Mouse (Mus musculus): ENCODE measurements around the gene Katnal1. TPM values are rescaled to one million over a fixed set of nuclear protein-coding genes. Genes with fewer than 3 reads are reported as not detected.

Gene Katnal1
- total and polyA plus RNA-seq, 3 experiments = 12.8 to 14.8 TPM; not detected in 1

DNA sequence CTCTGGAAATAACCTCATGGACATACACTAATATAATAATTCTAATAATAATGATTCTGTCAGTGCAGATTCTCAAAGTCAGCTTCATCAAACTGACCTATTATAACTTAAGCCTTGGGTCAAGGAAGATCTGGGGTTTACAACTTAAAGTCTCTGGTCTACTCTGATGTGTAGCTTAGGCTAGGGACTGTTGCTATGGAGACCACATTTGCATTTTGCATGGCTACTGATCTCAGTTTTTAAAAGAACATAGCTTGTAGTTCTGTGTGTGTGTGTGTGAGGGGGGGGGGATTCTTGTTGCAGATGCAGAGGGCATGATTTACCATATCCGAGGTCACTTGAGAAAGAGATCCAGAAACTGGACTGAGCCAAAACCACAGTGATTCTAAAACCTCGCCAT, 16.6 kb upstream of the Katnal1 start:
- Histone ChIP-seq H3K9ac (ENCODE audit: control insufficient read depth, low read depth, low read length, poor library complexity, severe bottlenecking) (no peak overlapping the region), H3K27ac (ENCODE audit: control insufficient read depth, low read depth, low read length) (no peak overlapping the region), H3K27me3 (ENCODE audit: control insufficient read depth in 1 of 2, insufficient read depth in 2 of 2, low read length in 2 of 2) (no peaks in the 10 kb centered on the region), H3K9me3 (replicated peaks; ENCODE audit: insufficient read depth, low read length) (no peaks in the 10 kb centered on the region), H3K4me1 (ENCODE audit: control insufficient read depth in 1 of 2, insufficient read depth in 2 of 2, low read length in 2 of 2) (no peaks in the 10 kb centered on the region; a peak in 1 of 4 replicates), H3K79me2 (ENCODE audit: control insufficient read depth, insufficient read depth, low read length, poor library complexity) (no peaks in the 10 kb centered on the region), H3K36me3 (ENCODE audit: control insufficient read depth in 1 of 2, insufficient read depth in 2 of 2, low read length in 2 of 2) (no peaks in the 10 kb centered on the region), H3K4me3 (ENCODE audit: control insufficient read depth in 1 of 2, insufficient read depth in 1 of 2, low read depth in 2 of 2, low read length in 2 of 2) (no peak overlapping the region)
- TF ChIP-seq MXI1 (IDR thresholded peaks at IDR 0.05; ENCODE audit: low read depth, low read length) (no peak), POLR2AphosphoS2 (IDR thresholded peaks at IDR 0.05; ENCODE audit: low read length) (no peak), SIN3A (IDR thresholded peaks at IDR 0.05; ENCODE audit: low read length) (no peak), JUND (IDR thresholded peaks at IDR 0.05; ENCODE audit: low read depth, low read length) (no peak), EP300 (IDR thresholded peaks at IDR 0.05; ENCODE audit: low read depth in 1 of 2, low read length in 2 of 2) (no peak), USF1 (IDR thresholded peaks at IDR 0.05; ENCODE audit: low read depth, low read length) (no peak), ZC3H11A (IDR thresholded peaks at IDR 0.05; ENCODE audit: low read depth, low read length) (no peak), ELF1 (IDR thresholded peaks at IDR 0.05; ENCODE audit: low read depth, low read length) (no peak), NELFE (IDR thresholded peaks at IDR 0.05; ENCODE audit: low read depth, low read length) (no peak), E2F4 (IDR thresholded peaks at IDR 0.05; ENCODE audit: borderline replicate concordance, low read depth, low read length) (no peak), TCF12 (IDR thresholded peaks at IDR 0.05; ENCODE audit: low read depth, low read length) (no peak)
- no peak for DNase-seq (ENCODE audit: low read depth, low spot score)

DNA sequence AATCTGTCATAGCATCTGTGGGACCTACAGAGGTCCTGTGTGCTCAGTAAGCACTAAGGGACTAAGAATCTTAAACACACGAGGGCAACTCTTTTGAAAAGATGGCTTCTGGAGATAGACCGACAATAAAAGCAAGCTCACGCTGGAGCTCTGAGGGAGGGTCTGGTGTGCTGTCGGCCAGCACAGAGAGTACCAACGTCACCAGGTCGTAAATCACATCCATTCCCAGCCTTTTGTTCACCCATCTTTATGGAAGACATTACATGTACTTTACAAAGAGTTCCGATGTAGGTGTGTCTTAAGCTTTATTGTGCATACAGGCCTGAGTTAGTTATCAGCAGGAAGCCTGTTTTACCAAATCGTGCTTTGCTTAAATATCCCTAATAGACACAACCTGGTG, 14.9 kb upstream of the Katnal1 start:
- H3K36me3 ChIP-seq (ENCODE audit: control insufficient read depth in 1 of 2, insufficient read depth in 2 of 2, low read length in 2 of 2) = no peaks in the 10 kb centered on the region
- no peak for TF ChIP-seq HCFC1 (IDR thresholded peaks at IDR 0.05; ENCODE audit: low read depth, low read length)
- TF ChIP-seq ZNF384 (IDR thresholded peaks at IDR 0.05; ENCODE audit: low read depth, low read length) = no peak
- TF ChIP-seq RAD21 (IDR thresholded peaks at IDR 0.05; ENCODE audit: low read depth, low read length) = no peak
- TF ChIP-seq KAT2A (conservative IDR thresholded peaks at IDR 0.05; ENCODE audit: low read depth, low read length) = no peak
- TF ChIP-seq TBP (IDR thresholded peaks at IDR 0.05; ENCODE audit: low read depth, low read length) = no peak
- no peak for TF ChIP-seq BHLHE40 (IDR thresholded peaks at IDR 0.05; ENCODE audit: borderline replicate concordance, low read depth, low read length)
- TF ChIP-seq GATA1 (IDR thresholded peaks at IDR 0.05; ENCODE audit: low read depth, low read length) = no peak
- TF ChIP-seq NRF1 (IDR thresholded peaks at IDR 0.05; ENCODE audit: insufficient read depth, low read depth, low read length, poor library complexity, severe bottlenecking) = no peak
- no peak for TF ChIP-seq TCF12 (IDR thresholded peaks at IDR 0.05; ENCODE audit: low read depth, low read length)
- TF ChIP-seq USF2 (IDR thresholded peaks at IDR 0.05; ENCODE audit: borderline replicate concordance in 1 of 2, insufficient read depth in 1 of 2, low read depth in 1 of 2, low read length in 2 of 2) = no peak
- no peak for TF ChIP-seq MAZ (IDR thresholded peaks at IDR 0.05; ENCODE audit: low read depth, low read length)
- no peak for TF ChIP-seq UBTF (IDR thresholded peaks at IDR 0.05; ENCODE audit: borderline replicate concordance, insufficient read depth, low read depth, low read length)
- DNase-seq (ENCODE audit: low read depth, low spot score) = no peak
- no peaks in the 10 kb centered on the region; a peak in 1 of 4 replicates for H3K4me1 ChIP-seq (ENCODE audit: control insufficient read depth in 1 of 2, insufficient read depth in 2 of 2, low read length in 2 of 2)
- no peaks in the 10 kb centered on the region for H3K9me3 ChIP-seq (replicated peaks; ENCODE audit: insufficient read depth, low read length)
- H3K27me3 ChIP-seq (ENCODE audit: control insufficient read depth in 1 of 2, insufficient read depth in 2 of 2, low read length in 2 of 2) = no peaks in the 10 kb centered on the region
- H3K9ac ChIP-seq (ENCODE audit: control insufficient read depth, low read depth, low read length, poor library complexity, severe bottlenecking) = no peak overlapping the region
- no peak overlapping the region for H3K4me3 ChIP-seq (ENCODE audit: control insufficient read depth in 1 of 2, insufficient read depth in 1 of 2, low read depth in 2 of 2, low read length in 2 of 2)
- no peaks in the 10 kb centered on the region for H3K79me2 ChIP-seq (ENCODE audit: control insufficient read depth, insufficient read depth, low read length, poor library complexity)
- no peak overlapping the region for H3K27ac ChIP-seq (ENCODE audit: control insufficient read depth, low read depth, low read length)
